Mouse (Mus musculus): ENCODE data around the gene AI481877. TPM values are rescaled to one million over a fixed set of nuclear protein-coding genes. Genes with fewer than 3 reads are reported as not detected.

AI481877 gene
- total and polyA plus RNA-seq, 3 experiments, result not detected

GRCm38 (mm10) chr4:59002948-59003805 is 135.6 kb downstream of the AI481877 start, which contains the start of gene Gm20503:
TSS of gene Gm20503 (plus strand) at chr4:59003210.
- H3K27me3 ChIP-seq (replicated peaks), result no peaks in the 10 kb centered on the region
- H3K9ac ChIP-seq (ENCODE audit: insufficient read depth, low read depth), result peak within 1 kb of the TSS; percentile 92
- H3K4me1 ChIP-seq (ENCODE audit: control insufficient read depth in 1 of 2, insufficient read depth in 2 of 2), result peaks cover 10 to 50% of the 10 kb centered on the region in 2 experiments
- peak; percentile 81 for DNase-seq (ENCODE audit: extremely low read depth)
- H3K79me2 ChIP-seq (replicated peaks; ENCODE audit: control insufficient read depth, extremely low read depth, insufficient read depth, poor library complexity, severe bottlenecking), result peaks cover 10% of the 10 kb centered on the region
- H3K9me3 ChIP-seq (replicated peaks; ENCODE audit: low read length), result no peaks in the 10 kb centered on the region
- H3K4me3 ChIP-seq (replicated peaks in 1 of 3; ENCODE audit: low read depth in 2 of 3, low read length in 2 of 3, poor library complexity in 1 of 3), result peak within 1 kb of the TSS; percentile 79 to 96 (median 93)
- peak; percentile 81; the same call in 1 of the 2 replicates for TF ChIP-seq TCF12 (IDR thresholded peaks at IDR 0.05; ENCODE audit: low read depth, low read length)
- TF ChIP-seq JUN (IDR thresholded peaks at IDR 0.05; ENCODE audit: insufficient read depth, low read depth, low read length), result no peak
- TF ChIP-seq ELF1 (IDR thresholded peaks at IDR 0.05; ENCODE audit: low read depth, low read length), result peak; percentile 93
- peak; percentile 85 for TF ChIP-seq POLR2A (IDR thresholded peaks at IDR 0.05; ENCODE audit: low read depth, low read length)
- no peak for TF ChIP-seq ETS1 (conservative IDR thresholded peaks at IDR 0.05; ENCODE audit: low read depth, low read length)
- TF ChIP-seq MAFK (IDR thresholded peaks at IDR 0.05; ENCODE audit: insufficient replicate concordance, low read length), result no peak
- no peak for TF ChIP-seq JUND (conservative IDR thresholded peaks at IDR 0.05; ENCODE audit: low read depth, low read length)
- TF ChIP-seq RCOR1 (conservative IDR thresholded peaks at IDR 0.05; ENCODE audit: low read depth, low read length), result no peak
- TF ChIP-seq RAD21 (IDR thresholded peaks at IDR 0.05; ENCODE audit: low read depth, low read length), result no peak
- TF ChIP-seq MAX (IDR thresholded peaks at IDR 0.05; ENCODE audit: low read length), result peak; percentile 60
- no peak for TF ChIP-seq PAX5 (IDR thresholded peaks at IDR 0.05; ENCODE audit: low read length)
- TF ChIP-seq NRF1 (IDR thresholded peaks at IDR 0.05; ENCODE audit: low read depth, low read length), result peak; percentile 97
- TF ChIP-seq ZC3H11A (IDR thresholded peaks at IDR 0.05; ENCODE audit: low read depth, low read length), result no peak
- no peak for TF ChIP-seq POLR2AphosphoS2 (IDR thresholded peaks at IDR 0.05; ENCODE audit: low read depth, low read length)
- TF ChIP-seq MXI1 (IDR thresholded peaks at IDR 0.05; ENCODE audit: low read depth, low read length), result peak; percentile 96
- TF ChIP-seq ZKSCAN1 (IDR thresholded peaks at IDR 0.05; ENCODE audit: borderline replicate concordance, low read depth, low read length), result no peak
- no peak for TF ChIP-seq MYC (IDR thresholded peaks at IDR 0.05; ENCODE audit: low read depth, low read length)
- no peak for TF ChIP-seq USF2 (conservative IDR thresholded peaks at IDR 0.05; ENCODE audit: low read depth, low read length)
- TF ChIP-seq BHLHE40 (IDR thresholded peaks at IDR 0.05; ENCODE audit: low read depth, low read length), result peak; percentile 36; the same call in 1 of the 2 replicates
- no peak for TF ChIP-seq USF1 (IDR thresholded peaks at IDR 0.05; ENCODE audit: low read depth, low read length)
- TF ChIP-seq IRF4 (IDR thresholded peaks at IDR 0.05; ENCODE audit: low read depth, low read length), result 0 out of 2 replicates have a peak, but pooled peaks have one; percentile 10
- TF ChIP-seq EP300 (IDR thresholded peaks at IDR 0.05; ENCODE audit: low read length), result no peak
- no peak for TF ChIP-seq CHD1 (IDR thresholded peaks at IDR 0.05; ENCODE audit: low read depth, low read length)
- TF ChIP-seq SIN3A (IDR thresholded peaks at IDR 0.05; ENCODE audit: low read length), result peak; percentile 98
- no peak for TF ChIP-seq SMC3 (IDR thresholded peaks at IDR 0.05; ENCODE audit: low read depth, low read length)
- TF ChIP-seq MEF2A (IDR thresholded peaks at IDR 0.05; ENCODE audit: borderline replicate concordance, low read depth, low read length), result peak; percentile 40; the same call in 1 of the 2 replicates
- TF ChIP-seq CHD2 (IDR thresholded peaks at IDR 0.05; ENCODE audit: low read length), result no peak
- peak; percentile 62; the same call in 1 of the 2 replicates for TF ChIP-seq ZMIZ1 (IDR thresholded peaks at IDR 0.05; ENCODE audit: low read depth, low read length)
- TF ChIP-seq MAZ (IDR thresholded peaks at IDR 0.05; ENCODE audit: low read depth, low read length), result no peak
- peak; percentile 72 for TF ChIP-seq HCFC1 (IDR thresholded peaks at IDR 0.05; ENCODE audit: low read depth, low read length)
- peak; percentile 86 for TF ChIP-seq NELFE (IDR thresholded peaks at IDR 0.05; ENCODE audit: low read depth, low read length)
- peak; percentile 80; the same call in 1 of the 2 replicates for TF ChIP-seq UBTF (IDR thresholded peaks at IDR 0.05; ENCODE audit: low read depth, low read length)
- no peak for TF ChIP-seq CTCF (conservative IDR thresholded peaks at IDR 0.05 in 1 of 2, IDR thresholded peaks at IDR 0.05 in 1 of 2; ENCODE audit: low read depth in 2 of 2, low read length in 2 of 2)
- no peak for TF ChIP-seq GABPA (IDR thresholded peaks at IDR 0.05; ENCODE audit: insufficient replicate concordance, low read depth, low read length)
- no peak for TF ChIP-seq KAT2A (IDR thresholded peaks at IDR 0.05; ENCODE audit: insufficient replicate concordance, low read length)
- TF ChIP-seq TBP (conservative IDR thresholded peaks at IDR 0.05; ENCODE audit: low read depth, low read length), result no peak
- dilution Hi-C loops (cut with MboI; ENCODE audit: extremely low pct_ligation_motif_present, extremely low pct_unique_long_range_greater_than_20kb, low sequenced_read_pairs) (no loop called here), in situ Hi-C loops (cut with MboI; ENCODE audit: low pct_ligation_motif_present, low pct_unique_long_range_greater_than_20kb, low sequenced_read_pairs) (no loop called here)
- peak within 1 kb of the TSS; percentile 79 for H3K4me2 ChIP-seq (ENCODE audit: insufficient read depth, low read depth, poor library complexity, severe bottlenecking)
- H3K27ac ChIP-seq (ENCODE audit: insufficient read depth, low read depth), result 0 out of 2 replicates have a peak within 1 kb of the TSS, but pooled peaks have one; percentile 14
- no peaks in the 10 kb centered on the region for H3K36me3 ChIP-seq (replicated peaks in 1 of 2; ENCODE audit: control insufficient read depth in 1 of 2, insufficient read depth in 1 of 2, low read length in 1 of 2)

Data from CH12.LX (cell line).